Mouse (Mus musculus) embryonic fibroblast, embryonic 13.5 days (primary cell): ENCODE results near the gene Per1. TPM values are rescaled to one million over a fixed set of nuclear protein-coding genes. Genes with fewer than 3 reads are reported as not detected.
"Not testable (repeated sequence)": the region's sequence is repeated elsewhere in the genome, so short reads cannot be mapped to it uniquely, and the experiment has no call there.

Experiments used
- H3K27ac ChIP-seq: 2 replicates; pipeline ENCODE4 v1.5.1; 2012; ENCODE audit warnings: low read length, control low read depth, inconsistent platforms; ENCODE audit not compliant: insufficient read depth
- H3K4me1 ChIP-seq: 2 replicates; pipeline ENCODE4 v1.6.1; 2011; ENCODE audit warnings: low read length; ENCODE audit not compliant: control insufficient read depth, insufficient read depth
- H3K4me3 ChIP-seq: 2 replicates; pipeline ENCODE4 v1.5.1; 2011; ENCODE audit warnings: mild to moderate bottlenecking, control low read depth, low read length; ENCODE audit not compliant: insufficient read depth
- CTCF ChIP-seq: IDR thresholded peaks from 2 replicates; pipeline ENCODE4 v1.5.1; 2011; ENCODE audit warnings: mild to moderate bottlenecking, control low read depth, low read length, moderate library complexity, borderline replicate concordance; ENCODE audit not compliant: insufficient read depth
- POLR2A ChIP-seq: IDR thresholded peaks from 2 replicates; pipeline ENCODE4 v1.6.1; 2011; ENCODE audit warnings: low read depth, mild to moderate bottlenecking, control low read depth, low read length, moderate library complexity
- polyA plus RNA-seq: library from polyadenylated mRNA; stranded (reverse); fragments of >200 nt; gene quantifications from 2 replicates; pipeline ENCODE4 v1.2.4, GENCODE M21; 2011; ENCODE audit warnings: low read depth; ENCODE audit not compliant: missing spikeins, insufficient read length

Gene Per1
- polyA plus RNA-seq, 1 experiment, result 30.9 TPM

GRCm38 (mm10) chr11:69089616-69090290 lies 5.3 kb upstream of the Per1 start:
- Histone ChIP-seq H3K27ac (no peak overlapping the region), H3K4me1 (peaks cover 2% of the 10 kb centered on the region; the same call in 1 of the 2 replicates), H3K4me3 (peak overlapping the region; percentile 98)
- TF ChIP-seq POLR2A (no peak), CTCF (no peak)

GRCm38 (mm10) chr11:69090367-69090766 lies 4.7 kb upstream of the Per1 start:
- TF ChIP-seq POLR2A (no peak), CTCF (no peak)
- H3K27ac ChIP-seq, result no peak overlapping the region
- H3K4me1 ChIP-seq, result peaks cover 2% of the 10 kb centered on the region; the same call in 1 of the 2 replicates
- H3K4me3 ChIP-seq, result peak overlapping the region; percentile 98; the same call in 1 of the 2 replicates

- H3K4me1 ChIP-seq, result peaks cover 2% of the 10 kb centered on the region
- TF ChIP-seq CTCF (no peak), POLR2A (no peak)
- H3K4me3 ChIP-seq, result no peak overlapping the region
- no peak overlapping the region for H3K27ac ChIP-seq
Measured at GRCm38 (mm10) chr11:69091566-69092385, 3.2 kb upstream of the Per1 start.

- H3K27ac ChIP-seq, result no peak overlapping the region
- no peak overlapping the region for H3K4me3 ChIP-seq
- peaks cover 2% of the 10 kb centered on the region for H3K4me1 ChIP-seq
- TF ChIP-seq POLR2A (no peak), CTCF (peak; percentile 28; the same call in 1 of the 2 replicates)
Measured at GRCm38 (mm10) chr11:69092386-69092751, 2.6 kb upstream of the Per1 start.

GRCm38 (mm10) chr11:69092871-69093270 lies 2.1 kb upstream of the Per1 start:
- H3K4me1 ChIP-seq, result peaks cover 4% of the 10 kb centered on the region

GRCm38 (mm10) chr11:69093856-69094255 lies 1.2 kb upstream of the Per1 start:
- H3K4me3 ChIP-seq, H3K27ac ChIP-seq: not testable (repeated sequence)
- peaks cover 11% of the 10 kb centered on the region for H3K4me1 ChIP-seq

More at GRCm38 (mm10) chr11:69092871-69093270, 2.1 kb upstream of the Per1 start:
- Histone ChIP-seq H3K4me3 (no peak overlapping the region), H3K27ac (no peak overlapping the region)
- TF ChIP-seq POLR2A (no peak), CTCF (no peak)

GRCm38 (mm10) chr11:69095511-69096231 lies 654 bp downstream of the Per1 start:
- Histone ChIP-seq H3K4me3 (peak overlapping the region; percentile 68), H3K27ac (peak overlapping the region; percentile 48), H3K4me1 (peaks cover 9% of the 10 kb centered on the region)
- TF ChIP-seq POLR2A (no peak), CTCF (no peak)

- Histone ChIP-seq H3K27ac (peak overlapping the region; percentile 92), H3K4me3 (peak overlapping the region; percentile 68), H3K4me1 (peaks cover 12% of the 10 kb centered on the region)
- TF ChIP-seq CTCF (no peak), POLR2A (no peak)
Measured at GRCm38 (mm10) chr11:69096360-69096986, 1.5 kb downstream of the Per1 start.

GRCm38 (mm10) chr11:69096987-69097900 lies 2.2 kb downstream of the Per1 start:
- peak; percentile 51 for TF ChIP-seq POLR2A
- TF ChIP-seq CTCF, result no peak
- H3K4me3 ChIP-seq, result peak overlapping the region; percentile 24
- peak overlapping the region; percentile 92 for H3K27ac ChIP-seq
- peaks cover 12% of the 10 kb centered on the region for H3K4me1 ChIP-seq
